In genomic region chr6:49106746-49107500, GRCm38 (mm10) we compare ENCODE assay signal across 16 mouse cellular contexts. TPM values are rescaled to one million over a fixed set of nuclear protein-coding genes. Genes with fewer than 3 reads are reported as not detected.
DNase-seq lines count a peak whose midpoint lies in the region; ATAC-seq lines count a peak whose summit lies in the region.
"Had no signal": no experiment of that assay in that cellular context is flagged by ENCODE, and none has a peak within 500 bp of the region (broad histone marks: within the 10 kb centered on the region; RNA-seq: fewer than 3 reads in every experiment).

No protein-coding gene starts in this region.

- peak; percentile 28 to 32 for DNase-seq in spleen, postnatal 36 days (ENCODE audit: low spot score in 2 of 2)
- DNase-seq in spleen, postnatal 10 days (ENCODE audit: low spot score in 2 of 2): no peak
- DNase-seq in brain, adult 2 months (ENCODE audit: low read depth, low spot score): peak; percentile 51
- DNase-seq in cerebellum, postnatal 14 days: peak; percentile 52 to 54
- DNase-seq in right cerebral cortex, postnatal 14 days: no peak
- DNase-seq in MN1 (ENCODE audit: low spot score): no peak
- DNase-seq: gastrocnemius, postnatal 14 days; liver; liver, postnatal 0 days; retina, postnatal 1 day; thymus, postnatal 36 days had no signal

- no peak for ATAC-seq in erythroid progenitor cell, adult 5-6 weeks (replicated peaks; ENCODE audit: low FRiP score, poor library complexity, severe bottlenecking)
- ATAC-seq: forebrain, embryonic 14.5 days; hindbrain, postnatal 0 days; intestine, postnatal 0 days; liver, postnatal 0 days; midbrain, embryonic 16.5 days had no signal

RNA-seq across cellular contexts. Expression of gene Malsu1, which starts 33.3 kb away (rescaled TPM):
- total RNA-seq in erythroid progenitor cell, adult 5-6 weeks (2015; ENCODE audit: low replicate concordance): 4.2 and 21.6 TPM in 2 replicates
- total RNA-seq in erythroid progenitor cell, adult 5-6 weeks (2017; ENCODE audit: low replicate concordance): 0.45 and 6.3 TPM in 2 replicates

Comparison
In these comparisons a context has a peak if more than half of its experiments do, and no peak if none do; other contexts are left out.
1. DNase-seq: peak in spleen, postnatal 36 days (2 of 2), brain, adult 2 months (single experiment) and cerebellum, postnatal 14 days (2 of 2); none in spleen, postnatal 10 days (0 of 2), right cerebral cortex, postnatal 14 days (single experiment) and MN1 (single experiment).